Mouse (Mus musculus) CD4-positive, CD25-positive, alpha-beta regulatory T cell, adult 4 months (primary cell): ENCODE results near the gene Arl6ip4. TPM values are rescaled to one million over a fixed set of nuclear protein-coding genes. Genes with fewer than 3 reads are reported as not detected.

Source experiments
- ATAC-seq: one replicate; pipeline ENCODE4 v1.8.0; 2017
- polyA plus RNA-seq, 2 experiments: library from polyadenylated mRNA; unstranded; fragments of 100-300 nt; shearing (Covaris generic); gene quantifications; one replicate each; pipeline ENCODE4 v1.2.1; 2017

Arl6ip4 gene
- polyA plus RNA-seq, 2 experiments from 2014 or later, result 48.7 to 61.0 TPM

DNA sequence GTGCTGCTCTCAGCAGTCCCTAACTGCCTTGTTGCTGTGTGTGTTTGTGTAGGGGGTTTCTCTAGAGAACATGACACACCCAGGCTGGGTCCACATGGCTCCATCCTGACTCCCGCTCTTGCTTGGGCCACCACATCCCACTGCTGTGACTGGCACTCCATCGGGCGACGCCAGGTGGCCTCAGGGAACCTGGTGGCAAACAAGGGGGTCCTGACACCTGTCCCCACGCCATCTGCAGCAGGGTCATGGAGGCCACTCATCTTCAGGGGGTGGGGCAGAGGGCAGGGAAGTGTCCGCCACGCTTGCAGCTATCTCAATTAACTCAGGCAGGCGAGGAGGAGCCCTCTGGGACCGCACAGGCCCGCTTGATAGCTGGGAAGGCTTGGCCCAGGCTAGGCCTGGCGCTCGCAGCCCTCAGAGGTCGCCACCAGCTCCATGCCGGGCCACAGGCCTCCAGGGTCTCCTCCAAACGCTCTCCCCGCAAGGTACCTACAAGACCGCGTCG lies 20.8 kb upstream of the Arl6ip4 start:
- ATAC-seq, result no peak

DNA sequence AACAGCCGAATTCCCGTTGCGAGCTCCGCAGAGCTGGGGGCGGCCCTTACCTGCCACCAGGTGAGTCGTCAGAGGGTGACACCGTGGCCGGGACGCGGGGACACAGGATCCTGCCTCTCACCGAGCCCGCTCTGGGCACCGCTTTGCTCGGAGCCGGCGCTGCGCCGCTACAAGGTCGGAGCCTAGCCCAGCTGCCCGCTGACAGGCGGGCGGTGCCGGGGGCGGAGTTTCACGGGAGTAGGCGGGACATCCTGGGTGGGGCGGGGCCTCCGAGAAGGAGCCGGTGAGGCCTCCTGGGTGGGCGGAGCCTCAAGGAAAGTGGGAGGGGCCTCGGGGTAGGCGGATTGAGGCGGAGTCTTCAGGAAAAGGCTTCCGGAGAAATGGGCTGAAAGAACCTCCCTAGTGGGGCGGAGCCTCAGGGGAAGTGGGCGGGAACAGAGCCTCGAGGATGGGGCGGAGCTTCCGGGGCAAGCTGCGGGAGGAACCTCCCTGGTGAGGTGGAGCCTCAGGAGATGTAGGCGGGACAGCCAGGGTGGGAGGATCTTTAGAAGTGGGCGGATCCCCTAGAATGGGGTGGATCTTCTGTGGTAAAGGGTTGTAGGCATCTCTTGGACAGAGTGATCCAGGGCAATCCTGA lies 20.2 kb upstream of the Arl6ip4 start, which contains the start of gene Abcb9:
TSS of gene Abcb9 (minus strand) at position 203 of the 637 bp plus-strand sequence.
- ATAC-seq, result peak; percentile 89

DNA sequence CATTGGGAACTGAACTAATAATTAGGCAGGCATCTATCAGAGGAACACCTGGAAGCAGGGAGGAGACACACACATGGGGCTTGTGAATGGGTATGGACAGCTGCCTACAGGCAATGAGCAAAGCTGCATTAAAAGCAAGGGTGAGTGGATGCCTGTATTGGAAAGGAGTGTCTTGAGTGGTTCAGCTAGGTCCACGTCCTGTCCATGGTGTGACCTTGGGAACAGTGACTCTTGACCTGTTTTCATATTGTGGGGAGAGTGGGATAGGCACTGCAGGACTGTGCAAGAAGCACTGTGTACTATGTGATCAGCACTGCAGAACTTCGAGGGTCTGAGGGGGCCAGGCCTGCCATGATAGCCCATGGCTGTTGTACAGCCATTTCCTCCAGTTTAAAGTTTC lies 17.0 kb upstream of the Arl6ip4 start:
- no peak for ATAC-seq

GRCm38 (mm10) chr5:124100128-124101044 lies 15.5 kb upstream of the Arl6ip4 start:
- no peak for ATAC-seq

DNA sequence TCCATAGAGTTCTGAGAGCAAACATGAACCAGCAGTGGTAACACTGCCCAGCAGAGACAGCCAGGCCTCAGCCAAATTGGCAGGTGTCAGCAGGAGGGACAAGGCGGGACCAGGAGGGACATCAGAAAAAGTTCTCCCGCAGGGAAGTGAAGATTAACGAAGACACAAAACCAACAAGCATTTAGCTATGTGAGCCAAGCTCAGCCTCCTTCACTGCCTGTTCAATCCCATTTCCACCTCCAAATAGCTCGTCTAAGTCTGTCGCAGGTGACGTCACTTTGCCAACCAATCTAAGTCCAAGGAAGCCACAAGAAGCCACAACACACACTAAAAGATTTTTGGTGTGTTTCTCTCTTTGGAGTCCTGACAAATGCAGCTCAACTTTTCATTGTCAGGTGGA lies 13.6 kb upstream of the Arl6ip4 start:
- ATAC-seq, result no peak

GRCm38 (mm10) chr5:124103020-124103419 lies 12.9 kb upstream of the Arl6ip4 start:
- ATAC-seq, result no peak

- no peak for ATAC-seq
These were observed 12.3 kb upstream of the Arl6ip4 start for GRCm38 (mm10) chr5:124103552-124103951.

DNA sequence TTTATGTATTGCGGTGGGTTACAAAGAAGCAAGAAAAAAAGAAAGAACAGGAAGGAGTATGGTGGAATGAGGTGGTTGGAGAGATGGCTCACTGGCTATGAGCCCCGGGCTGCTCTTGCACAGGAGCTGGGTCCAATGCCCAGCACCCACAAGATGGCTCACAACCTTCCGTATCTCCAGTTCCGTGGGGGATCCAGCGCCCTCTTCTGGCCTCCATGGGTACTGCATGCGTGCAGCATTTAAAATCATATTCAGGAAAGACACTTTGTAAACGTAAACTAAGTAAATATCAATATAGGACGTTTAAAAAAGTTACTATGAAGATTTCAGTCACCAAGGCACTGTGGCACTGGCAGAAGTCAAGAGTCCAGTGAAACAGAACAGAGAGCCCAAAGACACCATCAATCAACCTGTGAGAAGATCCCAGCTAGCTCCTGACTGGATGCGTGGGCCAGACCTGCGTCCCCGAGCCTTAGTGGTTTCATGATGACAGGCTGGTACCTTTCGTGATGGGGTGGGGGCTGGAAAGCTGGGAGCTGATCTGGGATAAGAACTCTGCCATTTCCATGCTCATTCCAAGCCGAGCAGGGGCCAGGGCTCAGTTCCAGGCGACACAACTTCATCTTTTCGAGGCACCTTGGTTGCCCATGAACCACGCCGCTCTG lies 4.7 kb upstream of the Arl6ip4 start:
- ATAC-seq, result no peak

DNA sequence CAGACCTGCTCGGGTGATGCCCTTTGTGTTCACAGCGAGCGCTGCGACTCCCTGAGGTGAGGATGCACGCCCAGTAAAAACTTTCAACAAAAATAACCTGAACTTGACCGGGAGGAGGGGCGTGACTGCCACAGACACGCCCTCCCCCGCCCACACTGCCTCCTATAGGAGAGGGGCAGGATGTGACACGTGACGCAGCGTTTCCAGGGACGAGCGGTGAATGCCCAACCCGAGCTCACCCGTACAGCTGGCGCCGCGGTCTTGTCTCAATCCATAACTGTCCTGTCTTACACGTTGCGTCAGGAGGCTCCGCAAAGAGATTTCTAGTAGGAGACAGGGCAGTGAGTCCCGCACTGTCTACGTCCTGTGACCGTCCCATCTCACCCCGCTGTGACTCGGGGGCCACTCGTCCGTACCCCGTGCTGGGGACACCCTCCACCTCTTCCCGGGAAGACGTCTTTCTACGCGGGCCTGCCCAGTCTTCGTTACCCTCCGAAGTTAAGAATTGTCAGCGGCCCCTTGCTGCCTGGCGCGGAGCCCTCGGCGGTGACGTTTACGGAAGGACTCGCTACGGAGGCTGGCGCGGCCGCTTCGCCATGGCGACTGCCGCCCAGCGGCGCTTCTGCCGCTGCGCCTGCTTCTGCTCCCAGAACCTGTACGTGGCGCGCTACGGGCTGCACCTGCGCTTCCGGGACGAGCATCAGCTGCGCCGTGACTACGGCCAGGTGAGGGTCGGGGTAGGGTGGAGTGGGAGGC lies 4.0 kb upstream of the Arl6ip4 start, which contains the start of gene Ogfod2:
TSS of gene Ogfod2 (plus strand) at position 556 of the 756 bp plus-strand sequence.
- ATAC-seq, result peak; percentile 88

DNA sequence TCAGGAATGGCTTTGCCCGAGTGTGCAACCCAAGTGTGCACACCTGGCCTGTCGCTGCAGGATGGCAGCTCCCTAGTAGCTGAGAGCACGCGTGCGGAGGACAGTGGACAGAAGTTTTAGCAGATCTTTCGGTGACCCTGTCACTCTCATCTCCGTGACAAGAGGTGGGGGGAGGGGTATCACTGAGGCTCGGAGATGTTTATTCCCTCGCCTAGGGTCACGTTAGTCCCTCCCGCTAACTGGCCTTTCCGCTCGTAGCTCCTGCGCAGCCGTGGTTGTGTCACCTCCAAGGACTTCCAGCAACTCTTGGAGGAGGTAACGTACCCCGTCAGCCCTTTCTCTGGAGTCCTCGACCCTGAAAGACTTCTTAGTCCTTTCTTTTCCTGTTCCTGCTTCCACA lies 3.4 kb upstream of the Arl6ip4 start:
- no peak for ATAC-seq

DNA sequence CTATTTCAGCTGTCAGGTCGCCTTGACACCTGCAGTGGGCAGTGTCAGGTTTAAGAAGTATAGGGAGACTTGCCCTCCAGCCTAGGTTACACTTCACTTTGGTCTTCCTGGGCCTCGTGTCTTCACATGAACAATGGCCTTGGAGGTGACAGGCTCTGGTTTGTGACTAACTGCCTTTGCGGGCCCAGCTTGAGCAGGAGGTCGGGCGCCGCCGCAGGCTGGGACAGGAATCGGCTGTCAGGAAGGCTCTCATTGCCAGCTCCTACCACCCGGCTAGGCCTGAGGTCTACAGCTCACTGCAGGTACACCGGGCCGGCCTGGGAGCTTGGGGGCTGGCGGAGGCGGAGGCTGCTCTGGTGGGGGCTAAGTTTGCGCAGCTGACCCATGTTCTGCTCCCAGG lies 2.9 kb upstream of the Arl6ip4 start:
- ATAC-seq, result no peak

DNA sequence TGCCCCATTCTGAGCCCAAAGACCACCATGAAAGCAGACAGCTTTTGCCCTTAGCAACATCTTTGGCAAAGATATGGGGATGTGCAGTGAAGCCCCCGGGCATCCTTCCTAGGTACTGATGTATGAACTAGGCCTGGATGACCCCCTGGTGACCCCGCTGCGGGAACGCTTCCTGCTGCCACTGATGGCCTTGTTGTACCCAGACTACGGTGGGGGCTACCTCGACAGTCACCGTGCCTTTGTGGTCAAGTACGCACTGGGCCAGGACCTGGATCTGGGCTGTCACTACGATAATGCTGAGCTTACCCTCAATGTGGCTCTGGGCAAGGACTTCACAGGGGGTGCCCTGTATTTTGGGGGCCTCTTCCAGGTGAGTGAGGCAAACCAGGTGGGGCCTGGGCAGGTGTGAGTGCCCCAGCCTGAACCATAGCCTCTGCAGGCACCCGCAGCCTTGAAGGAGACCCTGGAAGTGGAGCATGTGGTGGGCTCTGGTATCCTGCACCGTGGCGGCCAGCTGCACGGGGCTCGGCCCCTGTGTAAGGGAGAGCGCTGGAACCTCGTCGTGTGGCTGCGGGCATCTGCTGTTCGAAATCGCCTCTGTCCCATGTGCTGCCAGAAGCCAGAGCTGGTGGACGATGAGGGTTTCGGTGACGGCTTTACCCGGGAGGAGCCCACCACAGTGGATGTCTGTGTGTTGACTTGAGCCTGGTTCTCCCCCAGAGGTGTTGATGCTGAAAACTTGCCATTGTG lies 1.4 kb upstream of the Arl6ip4 start:
- ATAC-seq, result no peak

DNA sequence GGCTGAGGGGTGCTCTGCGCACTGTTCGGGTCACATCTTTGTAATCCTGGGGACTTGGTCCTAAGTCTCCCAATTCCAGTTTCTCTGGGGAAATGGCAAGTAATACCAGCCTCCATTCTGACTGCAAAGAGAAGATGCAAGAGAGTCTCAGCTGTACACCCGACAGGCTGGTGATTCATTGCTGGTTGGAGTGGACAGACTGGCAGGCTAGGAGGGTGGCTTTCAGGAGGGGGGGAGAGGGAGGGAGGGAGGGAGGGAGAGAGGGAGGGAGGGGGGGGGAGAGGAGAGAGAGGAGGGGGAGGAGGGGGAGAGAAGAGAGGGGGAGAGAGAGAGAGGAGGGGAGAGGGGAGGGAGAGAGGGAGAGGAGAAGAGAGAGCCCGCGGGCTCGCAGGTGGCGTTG lies 358 bp upstream of the Arl6ip4 start:
- no peak for ATAC-seq

DNA sequence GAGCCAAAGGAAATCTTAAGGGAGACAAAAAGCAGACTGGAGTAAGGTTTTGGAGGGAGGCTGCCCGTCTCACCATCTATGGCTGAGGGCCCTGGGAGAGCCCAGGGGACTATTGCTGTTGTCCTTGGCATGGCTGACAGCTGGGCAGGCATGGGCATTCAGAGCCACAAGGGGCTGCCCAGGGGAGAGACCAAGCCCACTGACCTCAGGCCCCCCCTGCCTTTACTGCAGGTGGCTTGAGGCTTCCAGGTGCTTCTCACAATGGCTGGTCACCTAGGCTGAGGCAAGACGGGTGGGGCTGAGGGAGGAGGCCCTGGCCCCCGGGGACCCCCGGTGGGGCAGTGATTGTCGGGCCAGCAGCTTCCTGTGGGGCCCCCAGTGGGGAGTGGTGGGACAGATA lies 3.3 kb downstream of the Arl6ip4 start:
- no peak for ATAC-seq

DNA sequence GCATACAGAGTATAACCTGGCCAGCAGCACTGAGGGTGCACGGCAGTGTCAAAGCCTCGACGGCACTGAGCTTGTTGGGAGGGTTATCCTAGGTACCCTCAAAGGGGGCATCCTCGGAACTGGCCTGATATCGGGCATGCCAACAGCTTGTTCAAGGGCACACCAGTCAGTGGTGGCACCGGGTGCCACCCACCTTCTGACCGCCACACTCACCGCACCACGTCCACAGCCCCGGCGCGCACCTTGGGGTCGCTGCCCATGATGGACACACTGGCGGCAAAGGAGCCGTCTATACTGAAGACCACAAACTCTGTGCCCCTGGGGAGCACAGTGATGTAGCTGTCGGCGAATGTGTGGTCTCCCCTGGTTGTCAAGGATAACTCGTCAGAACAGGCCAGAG lies 6.5 kb downstream of the Arl6ip4 start:
- ATAC-seq, result no peak

DNA sequence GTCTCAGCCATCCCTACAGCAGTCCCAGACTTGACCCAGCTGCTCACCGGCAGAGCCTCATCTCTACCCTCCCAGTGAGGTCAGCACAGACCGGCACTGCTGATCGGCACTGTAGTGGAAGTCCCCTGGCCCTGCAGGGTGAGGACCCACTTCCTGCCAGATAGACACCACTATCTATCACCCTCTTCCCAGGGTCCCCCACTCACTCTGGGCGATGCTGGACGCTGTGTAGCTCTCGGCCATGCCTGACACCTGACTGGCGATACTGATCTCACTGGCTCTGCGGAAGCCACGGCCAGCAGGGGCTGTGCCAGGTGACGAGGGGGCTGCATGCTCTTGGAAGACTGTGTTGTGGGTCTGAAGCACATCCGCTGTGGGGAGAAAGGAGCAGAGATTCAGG lies 9.2 kb downstream of the Arl6ip4 start:
- no peak for ATAC-seq

GRCm38 (mm10) chr5:124134261-124134660 lies 18.4 kb downstream of the Arl6ip4 start:
- ATAC-seq, result no peak

GRCm38 (mm10) chr5:124138066-124138465 lies 22.2 kb downstream of the Arl6ip4 start:
- no peak for ATAC-seq

- no peak for ATAC-seq
These were observed 33.1 kb downstream of the Arl6ip4 start for GRCm38 (mm10) chr5:124149028-124149427.

DNA sequence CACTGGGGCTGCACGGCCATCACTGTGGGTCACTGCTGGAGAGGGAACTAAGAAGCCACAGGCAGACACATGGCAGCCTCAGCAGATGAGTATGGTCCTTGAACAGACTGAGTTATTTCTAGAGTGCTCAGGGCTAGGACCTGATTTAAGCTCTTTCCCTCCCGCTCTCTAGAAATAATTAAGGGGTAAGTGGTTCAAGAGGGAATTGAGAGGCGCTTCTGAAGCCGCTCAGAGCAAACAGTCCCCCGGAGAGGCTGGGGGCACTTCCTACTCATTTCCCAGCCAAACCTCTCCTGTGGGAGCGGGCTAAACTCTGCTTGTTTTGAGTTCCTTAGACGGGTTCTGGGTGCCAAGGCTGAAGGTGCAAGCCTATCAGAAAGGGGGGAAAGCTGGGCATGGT lies 35.0 kb downstream of the Arl6ip4 start:
- ATAC-seq, result no peak

DNA sequence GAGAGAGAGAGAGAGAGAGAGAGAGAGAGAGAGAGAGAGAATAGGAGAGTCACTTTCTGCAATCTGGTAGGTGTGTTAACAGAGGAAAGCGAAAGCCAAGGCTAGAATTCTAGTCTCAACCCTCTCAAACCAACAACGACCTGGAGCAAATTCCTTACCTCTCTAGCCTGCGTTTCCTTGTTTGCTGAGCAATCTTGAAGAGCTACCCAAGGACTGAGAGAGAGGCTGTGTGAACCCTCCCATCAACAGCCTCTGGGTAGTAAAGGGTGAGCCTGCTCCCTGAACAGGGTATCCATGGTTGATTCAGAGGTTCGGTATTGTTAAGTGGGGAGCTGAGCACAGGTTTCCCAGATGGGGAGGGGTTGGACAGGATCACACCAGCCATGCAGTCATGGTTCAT lies 36.8 kb downstream of the Arl6ip4 start:
- no peak for ATAC-seq

- ATAC-seq, result no peak
These were observed 40.1 kb downstream of the Arl6ip4 start for GRCm38 (mm10) chr5:124155943-124156342.
